Comparison of ENCODE assay signal across 1 mouse cellular context in genomic region chr11:97657967-97658366, GRCm38 (mm10). TPM values are rescaled to one million over a fixed set of nuclear protein-coding genes. Genes with fewer than 3 reads are reported as not detected.
"Had no signal": no experiment of that assay in that cellular context is flagged by ENCODE, and none has a peak within 500 bp of the region (broad histone marks: within the 10 kb centered on the region; RNA-seq: fewer than 3 reads in every experiment).

No protein-coding gene starts in this region.

RNA-seq across cellular contexts. Expression of gene Cisd3, which starts 27.7 kb away (rescaled TPM):
- polyA plus RNA-seq: erythroblast, embryonic 14.5 days had no signal
